Mouse (Mus musculus): ENCODE measurements around the gene Pcbp3. TPM values are rescaled to one million over a fixed set of nuclear protein-coding genes. Genes with fewer than 3 reads are reported as not detected.

Gene Pcbp3
- polyA plus RNA-seq, 1 experiment from 2014 or later: 53.0 TPM

GRCm38 (mm10) chr10:76724231-76724736 is 237.4 kb downstream of the Pcbp3 start:
- peaks cover 3% of the 10 kb centered on the region; the same call in 1 of the 2 replicates for H3K36me3 ChIP-seq
- peak overlapping the region; percentile 38; the same call in 1 of the 2 replicates for H3K4me3 ChIP-seq (replicated peaks)
- no peak overlapping the region for H3K27ac ChIP-seq
- no peaks in the 10 kb centered on the region for H3K9me3 ChIP-seq (replicated peaks)
- ATAC-seq (replicated peaks; ENCODE audit: low FRiP score): no peak
- H3K4me1 ChIP-seq: peaks cover 14% of the 10 kb centered on the region
- no peaks in the 10 kb centered on the region for H3K27me3 ChIP-seq
- peak overlapping the region; percentile 45 for H3K4me2 ChIP-seq
- 48% methylated on average over 5 of the region's 5 CpGs for WGBS
- no peak overlapping the region for H3K9ac ChIP-seq

DNA sequence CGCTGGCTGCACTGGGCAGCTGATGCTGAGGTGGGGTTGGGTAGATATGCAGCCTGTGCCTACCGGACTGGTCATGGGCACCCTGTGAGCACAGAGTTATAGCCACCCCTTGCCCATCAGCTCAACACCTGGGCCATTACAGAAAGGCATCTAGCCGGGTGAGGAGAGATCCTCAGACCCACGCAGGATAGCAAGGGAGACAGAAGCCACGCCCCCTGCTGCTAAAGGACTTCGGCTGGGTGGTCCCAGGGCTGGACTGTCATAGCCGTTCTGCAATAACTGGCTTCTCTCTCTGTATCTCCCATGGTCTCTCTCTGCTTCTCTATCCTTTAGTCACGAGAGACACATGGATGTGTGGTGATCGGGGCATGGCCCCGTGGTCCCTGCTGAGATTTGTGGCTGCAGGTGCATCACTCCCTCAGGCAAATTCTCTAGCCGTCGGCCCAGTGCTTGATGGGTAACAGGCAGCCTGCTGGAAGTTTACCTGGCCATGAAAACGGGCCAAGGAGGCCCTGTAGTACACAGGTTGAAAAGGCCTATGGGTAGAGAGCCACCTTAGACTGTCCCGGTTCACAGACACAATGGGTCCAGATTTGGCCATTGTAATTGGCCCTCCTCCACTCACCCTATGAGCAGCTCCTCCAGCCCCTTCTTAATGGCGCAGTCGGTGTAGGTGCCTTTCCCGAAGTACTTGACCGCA is 238.8 kb downstream of the Pcbp3 start:
- Histone ChIP-seq H3K4me1 (peaks cover 10% of the 10 kb centered on the region; the same call in 1 of the 2 replicates), H3K4me2 (no peak overlapping the region), H3K27ac (no peak overlapping the region), H3K36me3 (peaks cover 3% of the 10 kb centered on the region; the same call in 1 of the 2 replicates), H3K9ac (no peak overlapping the region), H3K9me3 (replicated peaks) (no peaks in the 10 kb centered on the region), H3K4me3 (replicated peaks) (no peak overlapping the region), H3K27me3 (no peaks in the 10 kb centered on the region)
- 85% methylated on average over 18 of the region's 18 CpGs for WGBS
- ATAC-seq (replicated peaks; ENCODE audit: low FRiP score): no peak

- Histone ChIP-seq H3K27me3 (no peaks in the 10 kb centered on the region), H3K9me3 (replicated peaks) (no peaks in the 10 kb centered on the region), H3K36me3 (peaks cover 3% of the 10 kb centered on the region; the same call in 1 of the 2 replicates), H3K4me1 (peaks cover 10% of the 10 kb centered on the region; the same call in 1 of the 2 replicates), H3K9ac (no peak overlapping the region), H3K27ac (no peak overlapping the region), H3K4me3 (replicated peaks) (no peak overlapping the region), H3K4me2 (no peak overlapping the region)
- ATAC-seq (replicated peaks; ENCODE audit: low FRiP score): no peak
- 92% methylated on average over 6 of the region's 6 CpGs for WGBS
These were observed 239.9 kb downstream of the Pcbp3 start for GRCm38 (mm10) chr10:76721746-76722145.

DNA sequence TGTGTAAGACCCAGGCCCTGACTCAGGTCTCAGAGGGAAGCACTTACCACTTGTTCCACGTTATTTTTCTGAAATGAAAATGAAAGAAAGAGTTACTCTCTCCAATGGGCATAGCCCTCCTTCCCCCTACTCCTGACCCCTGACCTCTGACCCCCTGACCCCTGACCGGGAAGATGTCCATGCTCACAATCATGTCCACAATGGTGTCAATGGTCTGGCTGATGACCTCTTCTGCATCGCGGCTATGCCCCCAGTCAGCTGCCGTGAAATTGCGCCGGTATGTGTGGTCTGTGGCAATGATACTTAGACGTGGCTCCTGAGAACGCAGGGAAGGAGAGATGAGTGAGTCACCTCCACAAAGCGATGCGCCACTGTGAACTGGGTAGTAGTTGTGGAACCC is 240.5 kb downstream of the Pcbp3 start:
- H3K9ac ChIP-seq: no peak overlapping the region
- H3K27ac ChIP-seq: no peak overlapping the region
- ATAC-seq (replicated peaks; ENCODE audit: low FRiP score): no peak
- H3K4me1 ChIP-seq: peaks cover 10% of the 10 kb centered on the region; the same call in 1 of the 2 replicates
- no peaks in the 10 kb centered on the region for H3K9me3 ChIP-seq (replicated peaks)
- no peak overlapping the region for H3K4me3 ChIP-seq (replicated peaks)
- no peak overlapping the region for H3K4me2 ChIP-seq
- 84% methylated on average over 11 of the region's 11 CpGs for WGBS
- no peaks in the 10 kb centered on the region for H3K27me3 ChIP-seq
- peaks cover 3% of the 10 kb centered on the region; the same call in 1 of the 2 replicates for H3K36me3 ChIP-seq

GRCm38 (mm10) chr10:76717631-76718030 is 244.1 kb downstream of the Pcbp3 start:
- H3K9me3 ChIP-seq (replicated peaks): no peaks in the 10 kb centered on the region
- H3K4me1 ChIP-seq: no peaks in the 10 kb centered on the region
- no peak overlapping the region for H3K4me3 ChIP-seq (replicated peaks)
- no peak overlapping the region for H3K27ac ChIP-seq
- H3K27me3 ChIP-seq: no peaks in the 10 kb centered on the region
- no peak overlapping the region for H3K4me2 ChIP-seq
- ATAC-seq (replicated peaks; ENCODE audit: low FRiP score): no peak
- WGBS: 86% methylated on average over 4 of the region's 4 CpGs
- peaks cover 18% of the 10 kb centered on the region; the same call in 1 of the 2 replicates for H3K36me3 ChIP-seq
- no peak overlapping the region for H3K9ac ChIP-seq

GRCm38 (mm10) chr10:76717026-76717425 is 244.7 kb downstream of the Pcbp3 start:
- ATAC-seq (replicated peaks; ENCODE audit: low FRiP score): no peak
- no peaks in the 10 kb centered on the region for H3K27me3 ChIP-seq
- H3K36me3 ChIP-seq: peaks cover 18% of the 10 kb centered on the region; the same call in 1 of the 2 replicates
- H3K9me3 ChIP-seq (replicated peaks): no peaks in the 10 kb centered on the region
- H3K4me3 ChIP-seq (replicated peaks): no peak overlapping the region
- H3K27ac ChIP-seq: no peak overlapping the region
- no peak overlapping the region for H3K9ac ChIP-seq
- H3K4me1 ChIP-seq: no peaks in the 10 kb centered on the region
- 95% methylated on average over 7 of the region's 7 CpGs for WGBS
- H3K4me2 ChIP-seq: no peak overlapping the region

DNA sequence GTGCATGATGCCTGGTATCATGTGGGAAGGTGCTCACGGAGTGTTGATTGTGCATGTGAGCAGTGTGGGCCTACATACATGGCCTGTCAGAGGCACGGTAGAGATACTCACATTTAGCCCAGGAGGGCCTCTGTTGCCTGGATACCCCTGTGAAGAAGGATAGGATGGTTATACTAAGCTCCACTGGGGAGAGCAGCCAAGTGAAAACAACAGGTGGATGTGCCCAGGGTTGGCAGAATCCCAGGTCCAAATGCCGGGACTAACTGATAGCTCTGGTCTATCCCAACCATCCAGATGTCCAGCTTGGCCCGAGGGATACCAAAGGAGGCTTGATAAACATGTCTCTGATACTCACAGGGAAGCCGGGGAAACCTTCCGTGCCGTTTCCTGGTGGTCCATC is 247.4 kb downstream of the Pcbp3 start:
- 87% methylated on average over 7 of the region's 7 CpGs for WGBS
- no peak overlapping the region for H3K4me3 ChIP-seq (replicated peaks)

DNA sequence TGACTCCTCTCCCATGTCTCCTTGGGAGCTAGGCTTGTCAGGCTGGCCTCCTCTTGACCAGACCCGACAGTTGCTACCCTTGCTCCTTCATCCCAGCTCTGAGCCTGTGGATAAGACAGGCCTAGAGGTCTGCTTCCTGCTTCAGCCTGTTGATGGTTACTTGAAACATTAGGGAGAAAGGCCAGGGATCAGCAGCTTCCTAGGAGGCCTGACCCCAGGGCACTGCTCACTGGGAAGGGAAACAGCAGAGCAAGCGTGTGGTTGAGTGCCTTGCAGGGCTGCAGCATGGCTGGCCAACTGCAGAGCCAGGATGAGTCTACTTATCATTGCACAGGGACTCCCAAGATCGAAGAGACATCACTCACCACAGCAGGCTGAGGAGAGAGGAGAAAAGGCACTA is 249.2 kb downstream of the Pcbp3 start:
- no peak overlapping the region for H3K4me3 ChIP-seq (replicated peaks)
- no peak overlapping the region for H3K9ac ChIP-seq
- WGBS: 86% methylated on average over 3 of the region's 3 CpGs
- H3K9me3 ChIP-seq (replicated peaks): no peaks in the 10 kb centered on the region
- no peak for ATAC-seq (replicated peaks; ENCODE audit: low FRiP score)
- H3K27me3 ChIP-seq: no peaks in the 10 kb centered on the region
- no peak overlapping the region for H3K27ac ChIP-seq
- H3K4me2 ChIP-seq: no peak overlapping the region
- peaks cover 46% of the 10 kb centered on the region for H3K36me3 ChIP-seq
- no peaks in the 10 kb centered on the region for H3K4me1 ChIP-seq

More for the DNA sequence above, 247.4 kb downstream of the Pcbp3 start:
- no peaks in the 10 kb centered on the region for H3K9me3 ChIP-seq (replicated peaks)
- H3K36me3 ChIP-seq: peaks cover 40% of the 10 kb centered on the region
- H3K4me2 ChIP-seq: no peak overlapping the region
- no peaks in the 10 kb centered on the region for H3K4me1 ChIP-seq
- ATAC-seq (replicated peaks; ENCODE audit: low FRiP score): no peak
- no peak overlapping the region for H3K9ac ChIP-seq
- no peak overlapping the region for H3K27ac ChIP-seq
- no peaks in the 10 kb centered on the region for H3K27me3 ChIP-seq

Other genes with a start within 250 kb of the Pcbp3 start
- 75.3 and 112 TPM in 2 replicates for gene Col6a1, start 235.7 kb downstream of the Pcbp3 start, polyA plus RNA-seq (2015; fragmentation: Nextera tagmentation; extraction: Ambion mirVana)
- gene Slc19a1, start 70.4 kb upstream of the Pcbp3 start, polyA plus RNA-seq (2015; fragmentation: Nextera tagmentation; extraction: Ambion mirVana): 43.1 and 43.7 TPM in 2 replicates
- 195 and 206 TPM in 2 replicates for gene Col18a1, start 204.7 kb upstream of the Pcbp3 start, polyA plus RNA-seq (2015; fragmentation: Nextera tagmentation; extraction: Ambion mirVana)

All from kidney, embryonic 15.5 days (tissue).